Mouse (Mus musculus): ENCODE results near the gene Bcl2l14. TPM values are rescaled to one million over a fixed set of nuclear protein-coding genes. Genes with fewer than 3 reads are reported as not detected.

Bcl2l14 gene
- polyA plus RNA-seq, 1 experiment from 2014 or later: 0.87 TPM

- Histone ChIP-seq H3K4me2 (replicated peaks) (no peak overlapping the region), H3K4me1 (peaks cover 6% of the 10 kb centered on the region; the same call in 1 of the 2 replicates), H3K36me3 (no peaks in the 10 kb centered on the region), H3K9ac (no peak overlapping the region), H3K27me3 (no peaks in the 10 kb centered on the region), H3K9me3 (0 out of 2 replicates have a peak, but pooled peaks cover 6% of the 10 kb centered on the region), H3K4me3 (no peak overlapping the region), H3K27ac (no peak overlapping the region)
- no peak for ATAC-seq (ENCODE audit: low FRiP score, low read depth)
- 67% methylated on average over 5 of the region's 5 CpGs for WGBS
Measured at GRCm38 (mm10) chr6:134377201-134377600, 18.9 kb upstream of the Bcl2l14 start.

GRCm38 (mm10) chr6:134377856-134378255, 18.3 kb upstream of the Bcl2l14 start:
- ATAC-seq (ENCODE audit: low FRiP score, low read depth): no peak
- no peak overlapping the region for H3K4me2 ChIP-seq (replicated peaks)
- 0 out of 2 replicates have a peak, but pooled peaks cover 6% of the 10 kb centered on the region for H3K9me3 ChIP-seq
- no peaks in the 10 kb centered on the region for H3K36me3 ChIP-seq
- H3K27me3 ChIP-seq: no peaks in the 10 kb centered on the region
- no peak overlapping the region for H3K4me3 ChIP-seq
- H3K9ac ChIP-seq: no peak overlapping the region
- H3K4me1 ChIP-seq: peaks cover 6% of the 10 kb centered on the region; the same call in 1 of the 2 replicates
- H3K27ac ChIP-seq: no peak overlapping the region
- WGBS: 37% methylated on average over 3 of the region's 3 CpGs

- H3K4me3 ChIP-seq: no peak overlapping the region
- no peak overlapping the region for H3K4me2 ChIP-seq (replicated peaks)
- 0 out of 2 replicates have a peak, but pooled peaks cover 6% of the 10 kb centered on the region for H3K9me3 ChIP-seq
- 82% methylated on average over 6 of the region's 6 CpGs for WGBS
- no peaks in the 10 kb centered on the region for H3K27me3 ChIP-seq
- H3K27ac ChIP-seq: no peak overlapping the region
- peaks cover 6% of the 10 kb centered on the region; the same call in 1 of the 2 replicates for H3K4me1 ChIP-seq
- no peaks in the 10 kb centered on the region for H3K36me3 ChIP-seq
- no peak for ATAC-seq (ENCODE audit: low FRiP score, low read depth)
- no peak overlapping the region for H3K9ac ChIP-seq
Measured at GRCm38 (mm10) chr6:134381462-134381861, 14.7 kb upstream of the Bcl2l14 start.

GRCm38 (mm10) chr6:134385931-134386330, 10.2 kb upstream of the Bcl2l14 start:
- H3K4me1 ChIP-seq: no peaks in the 10 kb centered on the region
- H3K9me3 ChIP-seq: no peaks in the 10 kb centered on the region
- no peak overlapping the region for H3K27ac ChIP-seq
- WGBS: 86% methylated on average over 6 of the region's 6 CpGs
- H3K9ac ChIP-seq: no peak overlapping the region
- H3K4me2 ChIP-seq (replicated peaks): no peak overlapping the region
- no peaks in the 10 kb centered on the region for H3K36me3 ChIP-seq
- H3K27me3 ChIP-seq: no peaks in the 10 kb centered on the region
- no peak for ATAC-seq (ENCODE audit: low FRiP score, low read depth)
- no peak overlapping the region for H3K4me3 ChIP-seq

GRCm38 (mm10) chr6:134387396-134387795, 8.7 kb upstream of the Bcl2l14 start:
- Histone ChIP-seq H3K4me2 (replicated peaks) (no peak overlapping the region), H3K27ac (no peak overlapping the region), H3K9ac (no peak overlapping the region), H3K27me3 (no peaks in the 10 kb centered on the region), H3K4me3 (no peak overlapping the region), H3K36me3 (no peaks in the 10 kb centered on the region), H3K4me1 (no peaks in the 10 kb centered on the region), H3K9me3 (no peaks in the 10 kb centered on the region)
- no peak for ATAC-seq (ENCODE audit: low FRiP score, low read depth)
- WGBS: 89% methylated on average over 10 of the region's 10 CpGs

GRCm38 (mm10) chr6:134388424-134389110, 7.6 kb upstream of the Bcl2l14 start:
- Histone ChIP-seq H3K27ac (no peak overlapping the region), H3K4me2 (replicated peaks) (no peak overlapping the region), H3K4me3 (no peak overlapping the region), H3K9me3 (no peaks in the 10 kb centered on the region), H3K36me3 (no peaks in the 10 kb centered on the region), H3K27me3 (no peaks in the 10 kb centered on the region), H3K9ac (no peak overlapping the region), H3K4me1 (no peaks in the 10 kb centered on the region)
- WGBS: 70% methylated on average over 24 of the region's 24 CpGs
- ATAC-seq (ENCODE audit: low FRiP score, low read depth): no peak

GRCm38 (mm10) chr6:134389248-134389891, 6.7 kb upstream of the Bcl2l14 start:
- H3K9ac ChIP-seq: no peak overlapping the region
- ATAC-seq (ENCODE audit: low FRiP score, low read depth): no peak
- H3K4me3 ChIP-seq: no peak overlapping the region
- no peak overlapping the region for H3K27ac ChIP-seq
- H3K27me3 ChIP-seq: no peaks in the 10 kb centered on the region
- H3K36me3 ChIP-seq: no peaks in the 10 kb centered on the region
- no peaks in the 10 kb centered on the region for H3K4me1 ChIP-seq
- no peaks in the 10 kb centered on the region for H3K9me3 ChIP-seq
- 20% methylated on average over 11 of the region's 11 CpGs for WGBS
- H3K4me2 ChIP-seq (replicated peaks): no peak overlapping the region

- no peak for ATAC-seq (ENCODE audit: low FRiP score, low read depth)
- H3K4me2 ChIP-seq (replicated peaks): no peak overlapping the region
- H3K27ac ChIP-seq: no peak overlapping the region
- no peak overlapping the region for H3K9ac ChIP-seq
- WGBS: 72% methylated on average over 8 of the region's 8 CpGs
- H3K27me3 ChIP-seq: no peaks in the 10 kb centered on the region
- H3K36me3 ChIP-seq: no peaks in the 10 kb centered on the region
- H3K9me3 ChIP-seq: no peaks in the 10 kb centered on the region
- H3K4me1 ChIP-seq: no peaks in the 10 kb centered on the region
- H3K4me3 ChIP-seq: no peak overlapping the region
Measured at GRCm38 (mm10) chr6:134389917-134390316, 6.2 kb upstream of the Bcl2l14 start.

GRCm38 (mm10) chr6:134390837-134391236, 5.3 kb upstream of the Bcl2l14 start:
- WGBS: 85% methylated on average over 2 of the region's 2 CpGs
- Histone ChIP-seq H3K27ac (no peak overlapping the region), H3K9me3 (no peaks in the 10 kb centered on the region), H3K9ac (no peak overlapping the region), H3K4me1 (no peaks in the 10 kb centered on the region), H3K36me3 (no peaks in the 10 kb centered on the region), H3K4me3 (no peak overlapping the region), H3K27me3 (no peaks in the 10 kb centered on the region), H3K4me2 (replicated peaks) (no peak overlapping the region)
- ATAC-seq (ENCODE audit: low FRiP score, low read depth): no peak

- ATAC-seq (ENCODE audit: low FRiP score, low read depth): no peak
- Histone ChIP-seq H3K36me3 (no peaks in the 10 kb centered on the region), H3K4me3 (no peak overlapping the region), H3K4me2 (replicated peaks) (no peak overlapping the region), H3K9me3 (no peaks in the 10 kb centered on the region), H3K9ac (no peak overlapping the region), H3K27ac (no peak overlapping the region), H3K4me1 (peaks cover 6% of the 10 kb centered on the region; the same call in 1 of the 2 replicates), H3K27me3 (no peaks in the 10 kb centered on the region)
- WGBS: 37% methylated on average over 16 of the region's 16 CpGs
Measured at GRCm38 (mm10) chr6:134402914-134403683, 7.0 kb downstream of the Bcl2l14 start.

- peaks cover 6% of the 10 kb centered on the region; the same call in 1 of the 2 replicates for H3K4me1 ChIP-seq
- H3K36me3 ChIP-seq: no peaks in the 10 kb centered on the region
- ATAC-seq (ENCODE audit: low FRiP score, low read depth): no peak
- no peaks in the 10 kb centered on the region for H3K9me3 ChIP-seq
- H3K9ac ChIP-seq: no peak overlapping the region
- H3K4me3 ChIP-seq: no peak overlapping the region
- 88% methylated on average over 9 of the region's 9 CpGs for WGBS
- no peaks in the 10 kb centered on the region for H3K27me3 ChIP-seq
- no peak overlapping the region for H3K4me2 ChIP-seq (replicated peaks)
- H3K27ac ChIP-seq: no peak overlapping the region
Measured at GRCm38 (mm10) chr6:134403684-134404070, 7.6 kb downstream of the Bcl2l14 start.

GRCm38 (mm10) chr6:134407226-134407625, 11.1 kb downstream of the Bcl2l14 start:
- no peak overlapping the region for H3K27ac ChIP-seq
- H3K4me3 ChIP-seq: no peak overlapping the region
- H3K4me2 ChIP-seq (replicated peaks): no peak overlapping the region
- H3K27me3 ChIP-seq: no peaks in the 10 kb centered on the region
- H3K4me1 ChIP-seq: peaks cover 6% of the 10 kb centered on the region; the same call in 1 of the 2 replicates
- H3K9me3 ChIP-seq: no peaks in the 10 kb centered on the region
- no peaks in the 10 kb centered on the region for H3K36me3 ChIP-seq
- 48% methylated on average over 5 of the region's 5 CpGs for WGBS
- no peak overlapping the region for H3K9ac ChIP-seq
- ATAC-seq (ENCODE audit: low FRiP score, low read depth): 0 out of 2 replicates have a peak, but pooled peaks have one; percentile 32
